Mouse (Mus musculus) central nervous system, embryonic 14 days (tissue): Measurements from ENCODE around the gene Mageb1. TPM values are rescaled to one million over a fixed set of nuclear protein-coding genes. Genes with fewer than 3 reads are reported as not detected.

Source experiments
- polyA plus RNA-seq: library from polyadenylated mRNA; depleted of rRNA; stranded (reverse); fragments of >200 nt; gene quantifications from 2 replicates; pipeline ENCODE4 v1.2.3, GENCODE M21; 2012; rRNA removed

Gene Mageb1
- not detected in 2 replicates for polyA plus RNA-seq

GRCm38 (mm10) chrX:92016233-92016632, at the start of gene Mageb1:
Gene Mageb1, minus strand, starts transcription at chrX:92016333.

Other genes with a start within 250 kb of the Mageb1 start
- gene Mageb5, start 233.3 kb downstream of the Mageb1 start, polyA plus RNA-seq = not detected in 2 replicates